Mouse (Mus musculus) heart, adult 2 months (tissue): ENCODE measurements around the gene Ces2b. TPM values are rescaled to one million over a fixed set of nuclear protein-coding genes. Genes with fewer than 3 reads are reported as not detected.
"Not testable (repeated sequence)": the region's sequence is repeated elsewhere in the genome, so short reads cannot be mapped to it uniquely, and the experiment has no call there.

ENCODE experiments used
- DNase-seq, 2 experiments: peaks; one replicate each; pipeline ENCODE4 v3.0.0; 2021
- H3K27ac ChIP-seq: fragments of 200-600 bp; 2 replicates; pipeline ENCODE4 v1.8.1; 2022
- H3K27me3 ChIP-seq: fragments of 200-500 bp; 2 replicates; pipeline ENCODE4 v1.6.1; 2012; ENCODE audit warnings: mild to moderate bottlenecking, low read length, inconsistent platforms, mixed read lengths; ENCODE audit not compliant: control insufficient read depth, insufficient read depth
- H3K36me3 ChIP-seq: fragments of 200-500 bp; 2 replicates; pipeline ENCODE4 v1.6.1; 2012; ENCODE audit warnings: low read length, inconsistent platforms; ENCODE audit not compliant: control insufficient read depth, insufficient read depth
- H3K4me1 ChIP-seq: fragments of 200-500 bp; 2 replicates; pipeline ENCODE4 v1.6.1; 2011; ENCODE audit warnings: low read length; ENCODE audit not compliant: control insufficient read depth, insufficient read depth
- H3K4me3 ChIP-seq: fragments of 200-600 bp; 2 replicates; pipeline ENCODE4 v1.8.1; 2022
- H3K79me2 ChIP-seq: fragments of 200-500 bp; replicated peaks from 2 replicates; pipeline ENCODE4 v1.6.1; 2012; ENCODE audit warnings: mild to moderate bottlenecking, inconsistent platforms, low read length, moderate library complexity, mixed read lengths; ENCODE audit not compliant: control insufficient read depth, insufficient read depth
- H3K9ac ChIP-seq: fragments of 200-500 bp; 2 replicates; pipeline ENCODE4 v1.6.1; 2012; ENCODE audit warnings: low read depth, mild to moderate bottlenecking, control low read depth, inconsistent platforms, low read length, mixed read lengths
- POLR2A ChIP-seq: fragments of 200-500 bp; IDR thresholded peaks from 2 replicates; pipeline ENCODE4 v1.6.1; 2011; ENCODE audit warnings: mild to moderate bottlenecking, low read depth, low read length, control low read depth; ENCODE audit not compliant: insufficient read depth
- WGBS: fragments of 180-500 bp; shearing (Covaris S2); methylation state at CpG from one replicate; pipeline ENCODE4 v1.1.7; 2018; 5-methylcytosine and 5-hydroxymethylcytosine counted together
- intact Hi-C: fragments of 180-260 bp; cut with DNase I; formaldehyde crosslinking; loops from one replicate; pipeline ENCODE4 v1.15.1; 2025
- polyA plus RNA-seq: library from polyadenylated mRNA; depleted of rRNA; stranded (reverse); fragments of >200 nt; gene quantifications from 2 replicates; pipeline ENCODE4 v1.2.3, GENCODE M21; 2012; rRNA removed
- total RNA-seq, 2 experiments: library from RNA; stranded (reverse); gene quantifications; 2 replicates each; pipeline ENCODE4 v1.2.3; 2021

Ces2b gene
- total and polyA plus RNA-seq, 3 experiments, result 0.06 to 0.32 (median 0.16) TPM

DNA sequence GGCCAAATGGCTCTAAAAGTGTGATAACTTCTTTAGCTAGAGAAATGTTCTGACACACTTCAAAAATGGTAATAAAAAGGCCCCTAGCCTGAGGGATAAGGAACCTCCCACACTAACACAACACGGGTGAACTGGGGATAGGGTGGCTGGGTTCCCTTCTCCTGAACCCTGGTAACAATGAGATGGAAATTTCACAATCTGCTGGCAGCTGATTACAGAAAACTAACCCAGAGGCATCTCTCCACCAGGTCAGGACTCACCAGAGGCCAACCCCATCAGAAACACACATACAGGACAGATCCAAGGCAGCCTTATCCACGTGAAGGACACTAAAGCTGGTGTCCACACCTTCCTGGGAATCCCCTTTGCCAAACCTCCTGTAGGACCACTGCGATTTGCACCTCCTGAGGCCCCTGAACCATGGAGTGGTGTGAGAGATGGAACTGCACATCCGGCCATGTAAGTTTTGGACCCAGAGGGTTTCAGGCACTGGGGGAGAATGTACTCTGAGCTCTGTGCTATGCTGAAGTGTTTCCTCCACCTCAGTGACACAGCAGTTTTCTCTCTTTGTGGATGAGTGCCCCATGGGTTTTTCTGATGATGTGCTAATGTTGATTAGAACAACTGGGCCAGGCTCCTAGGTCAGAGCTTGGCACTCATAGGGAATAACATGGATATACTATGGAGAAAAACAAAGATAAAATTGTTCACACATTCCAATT lies 16.5 kb downstream of the Ces2b start:
- no peaks in the 10 kb centered on the region for H3K79me2 ChIP-seq
- H3K4me3 ChIP-seq, result no peak overlapping the region
- no peaks in the 10 kb centered on the region for H3K4me1 ChIP-seq
- WGBS, result 71% methylated on average over 4 of the region's 4 CpGs
- no peaks in the 10 kb centered on the region for H3K27me3 ChIP-seq
- H3K27ac ChIP-seq, result no peak overlapping the region
- intact Hi-C loops, result no loop called here
- DNase-seq, result no peak
- no peak for TF ChIP-seq POLR2A
- no peaks in the 10 kb centered on the region for H3K36me3 ChIP-seq
- H3K9ac ChIP-seq, result no peak overlapping the region

- H3K4me1 ChIP-seq, H3K4me3 ChIP-seq: not testable (repeated sequence)
Measured at GRCm38 (mm10) chr8:104866844-104867531, 35.6 kb downstream of the Ces2b start.

DNA sequence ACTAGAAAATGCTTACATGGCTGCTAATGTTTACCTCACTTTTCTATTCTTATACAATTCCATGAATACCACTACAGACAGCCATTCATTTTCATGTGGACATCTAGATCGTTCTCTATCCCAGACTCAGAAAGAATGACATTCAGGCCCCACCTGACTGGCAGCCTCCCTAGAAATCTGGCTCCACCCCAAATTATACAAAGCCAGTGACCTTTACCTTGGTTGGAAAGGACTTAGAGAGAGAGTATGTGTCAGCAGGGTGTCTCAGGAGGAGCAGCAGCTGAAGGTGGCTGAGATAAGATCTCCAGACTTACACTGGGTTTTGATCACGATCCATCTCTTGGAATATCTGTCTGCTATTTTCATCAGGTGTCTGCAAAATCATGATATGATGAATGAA lies 37.5 kb downstream of the Ces2b start:
- H3K27ac ChIP-seq, H3K27me3 ChIP-seq, H3K4me1 ChIP-seq, intact Hi-C loops, H3K4me3 ChIP-seq, DNase-seq, H3K9ac ChIP-seq, H3K36me3 ChIP-seq, H3K79me2 ChIP-seq: not testable (repeated sequence)
- no CpG with 5 or more reads among the region's 2 CpGs for WGBS

More at GRCm38 (mm10) chr8:104866844-104867531, 35.6 kb downstream of the Ces2b start:
- intact Hi-C loops, H3K27ac ChIP-seq, H3K27me3 ChIP-seq, H3K9ac ChIP-seq, H3K79me2 ChIP-seq, H3K36me3 ChIP-seq, DNase-seq: not testable (repeated sequence)
- no CpG with 5 or more reads among the region's 4 CpGs for WGBS

DNA sequence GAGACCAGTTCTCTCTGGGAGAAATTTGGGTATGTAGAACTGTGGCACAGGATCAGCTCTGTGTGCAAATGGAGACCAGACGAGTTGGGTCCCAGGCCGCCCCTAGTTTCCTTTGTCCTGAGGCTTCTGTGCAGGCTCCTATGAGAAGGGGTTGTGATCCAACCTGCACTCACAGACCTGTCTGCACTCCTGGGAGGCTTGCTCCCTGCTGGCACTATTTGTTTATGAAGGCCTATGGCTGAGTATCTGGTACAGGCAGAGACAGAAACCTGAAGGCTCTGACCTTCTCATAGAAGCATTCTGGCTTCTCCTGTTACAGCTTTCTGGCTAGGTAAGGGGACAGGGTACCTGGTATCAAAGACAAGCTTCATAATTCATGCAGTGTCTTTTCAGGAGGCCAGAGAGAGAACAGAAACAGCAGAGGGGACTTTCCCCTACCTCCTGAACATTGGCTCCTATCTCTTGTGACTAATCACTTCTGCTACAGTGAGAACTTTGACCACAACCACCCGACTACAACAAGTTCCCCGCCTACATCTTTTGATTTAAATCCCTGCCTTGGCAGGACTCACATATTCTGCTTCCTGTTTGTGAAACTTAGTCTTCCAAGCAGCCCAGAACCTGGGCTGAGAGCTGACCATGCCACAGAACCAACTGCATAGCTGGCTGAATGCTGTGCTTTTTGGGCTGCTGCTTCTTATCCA lies 55.0 kb downstream of the Ces2b start:
- H3K9ac ChIP-seq, H3K4me1 ChIP-seq, H3K79me2 ChIP-seq, H3K27me3 ChIP-seq, H3K36me3 ChIP-seq, H3K4me3 ChIP-seq, intact Hi-C loops, DNase-seq, H3K27ac ChIP-seq: not testable (repeated sequence)
- WGBS, result no CpG with 5 or more reads among the region's 4 CpGs

Other genes with a start within 250 kb of the Ces2b start
- 10 to 100 TPM; 18.4 to 35.8 TPM for gene Pdp2, start 240.1 kb upstream of the Ces2b start, total RNA-seq
- gene Pdp2, start 240.1 kb upstream of the Ces2b start, polyA plus RNA-seq, result 10.0 and 18.8 TPM in 2 replicates
- gene Cdh16, start 207.2 kb upstream of the Ces2b start, total RNA-seq, result 1 to 10 TPM; 3.3 to 4.3 TPM
- gene Cdh16, start 207.2 kb upstream of the Ces2b start, polyA plus RNA-seq, result 7.1 and 11.0 TPM in 2 replicates
- 100 to 1,000 TPM; 123 to 414 TPM for gene Rrad, start 200.2 kb upstream of the Ces2b start, total RNA-seq
- gene Rrad, start 200.2 kb upstream of the Ces2b start, polyA plus RNA-seq, result 205 and 316 TPM in 2 replicates
- 10 to 100 TPM; 63.9 to 66.9 TPM for gene Ciao2b, start 189.6 kb upstream of the Ces2b start, total RNA-seq
- gene Ciao2b, start 189.6 kb upstream of the Ces2b start, polyA plus RNA-seq, result 51.6 and 58.1 TPM in 2 replicates
- not detected for gene Ces2a, start 97.6 kb upstream of the Ces2b start, total RNA-seq
- gene Ces2a, start 97.6 kb upstream of the Ces2b start, polyA plus RNA-seq, result 0.18 TPM in 1 of 2 replicates, not detected in the other
- gene Ces2c, start 15.5 kb downstream of the Ces2b start, total RNA-seq, result not detected
- gene Ces2c, start 15.5 kb downstream of the Ces2b start, polyA plus RNA-seq, result not detected in 2 replicates
- 1 to 10 TPM in 1 of 2 experiments, under 1 TPM in 1; 0.76 to 1.9 TPM for gene Ces2e, start 94.7 kb downstream of the Ces2b start, total RNA-seq
- 2.6 and 4.2 TPM in 2 replicates for gene Ces2e, start 94.7 kb downstream of the Ces2b start, polyA plus RNA-seq
- not detected for gene Ces2f, start 115.8 kb downstream of the Ces2b start, total RNA-seq
- gene Ces2f, start 115.8 kb downstream of the Ces2b start, polyA plus RNA-seq, result 0.04 TPM in 1 of 2 replicates, not detected in the other
- gene Ces2g, start 130.1 kb downstream of the Ces2b start, total RNA-seq, result 1 to 10 TPM; 2.6 to 3.3 TPM
- 3.4 and 4.5 TPM in 2 replicates for gene Ces2g, start 130.1 kb downstream of the Ces2b start, polyA plus RNA-seq
- gene Ces2h, start 169.3 kb downstream of the Ces2b start, total RNA-seq, result not detected
- gene Ces2h, start 169.3 kb downstream of the Ces2b start, polyA plus RNA-seq, result not detected in 2 replicates
- not detected for gene Ces3a, start 217.0 kb downstream of the Ces2b start, total RNA-seq
- gene Ces3a, start 217.0 kb downstream of the Ces2b start, polyA plus RNA-seq, result 0.26 TPM in 1 of 2 replicates, not detected in the other